Mouse (Mus musculus) urinary bladder, adult 18-20 months (tissue): Measurements from ENCODE around the gene Frmpd4.

Source experiments
- DNase-seq, 2 experiments: peaks; one replicate each; pipeline ENCODE4 v3.0.0; 2022; ENCODE audit warnings: low spot score in 2 of 2, mixed read lengths in 2 of 2

Frmpd4 gene

GRCm38 (mm10) chrX:168124043-168124442, 453.0 kb downstream of the Frmpd4 start:
- no peak for DNase-seq

DNA sequence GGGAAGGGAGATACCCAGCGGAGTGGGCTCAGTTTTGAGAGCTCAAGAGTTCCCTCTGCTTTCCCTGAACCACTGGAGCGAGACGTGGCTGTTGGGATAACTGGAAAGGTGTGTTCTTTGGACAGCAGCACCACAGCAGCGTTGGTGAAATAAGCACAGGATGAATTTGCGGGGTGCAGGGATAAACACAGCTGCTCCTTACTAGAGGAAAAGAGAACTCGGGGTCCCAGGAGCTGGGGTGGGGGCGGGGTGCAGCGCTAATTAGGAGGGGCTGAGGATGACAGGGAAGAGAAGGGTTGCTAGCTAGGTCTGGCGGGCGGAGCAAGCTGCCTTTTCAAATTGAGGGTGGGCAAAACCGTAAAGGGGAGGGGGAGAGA, 453.5 kb downstream of the Frmpd4 start:
- no peak for DNase-seq

DNA sequence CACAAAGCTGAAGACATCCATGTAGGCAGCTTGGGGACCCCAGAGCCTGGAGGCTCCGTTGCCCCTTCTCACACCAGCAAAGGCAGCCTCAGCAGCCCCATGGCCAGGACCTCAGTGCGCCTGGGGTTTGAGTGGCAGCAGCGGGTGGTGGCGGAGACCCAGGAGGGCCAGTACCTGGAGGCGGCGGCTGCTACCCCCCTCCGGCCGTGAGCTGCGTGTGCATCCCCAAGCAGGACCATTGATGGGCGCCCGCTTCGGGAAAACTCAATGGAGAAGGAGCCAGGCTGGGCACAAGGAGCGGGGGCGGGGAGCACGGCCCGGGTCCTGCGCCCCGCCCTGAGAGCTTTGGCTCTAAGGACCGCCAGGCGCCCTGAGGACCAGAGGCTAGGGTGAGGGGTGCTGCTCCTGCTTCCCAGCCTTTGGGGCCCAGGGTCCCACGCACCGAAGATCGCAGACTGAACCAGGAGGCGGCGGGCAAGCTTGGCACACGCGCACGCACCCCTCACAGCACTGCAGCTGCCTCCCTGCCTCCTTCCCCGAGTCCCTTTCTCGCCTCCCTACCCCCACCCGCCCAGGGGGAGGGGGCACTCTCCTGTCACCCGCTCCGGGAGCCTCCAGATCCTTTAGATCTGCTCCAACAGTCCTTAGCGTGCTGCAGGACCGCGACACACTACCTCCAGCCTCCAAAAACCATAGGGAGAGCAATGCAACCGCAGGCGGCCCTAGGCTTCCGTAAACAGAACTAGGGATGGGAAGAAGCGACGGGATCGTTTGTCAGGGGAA, 454.0 kb downstream of the Frmpd4 start:
- DNase-seq = no peak

DNA sequence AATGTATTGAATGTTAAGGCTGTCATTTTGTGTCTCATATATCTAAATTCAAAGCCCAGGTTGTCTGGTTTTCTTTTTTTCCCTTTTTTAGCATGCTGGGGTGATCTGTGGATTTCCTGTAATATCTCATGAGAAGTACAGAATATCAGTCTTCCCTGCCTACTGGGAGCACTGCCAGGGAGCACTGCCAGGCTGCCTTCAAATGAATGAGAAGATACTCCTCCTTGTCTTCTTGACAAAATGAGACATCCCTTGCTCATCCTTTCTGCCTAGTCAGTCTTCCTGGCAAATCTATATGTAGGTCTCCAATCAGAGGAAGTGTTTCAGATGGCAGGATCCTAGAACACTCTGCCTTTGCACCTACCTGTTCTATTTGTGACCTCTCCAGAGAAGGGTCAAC, 535.4 kb downstream of the Frmpd4 start:
- no peak for DNase-seq

GRCm38 (mm10) chrX:168020574-168021145, 556.4 kb downstream of the Frmpd4 start:
- no peak for DNase-seq

DNA sequence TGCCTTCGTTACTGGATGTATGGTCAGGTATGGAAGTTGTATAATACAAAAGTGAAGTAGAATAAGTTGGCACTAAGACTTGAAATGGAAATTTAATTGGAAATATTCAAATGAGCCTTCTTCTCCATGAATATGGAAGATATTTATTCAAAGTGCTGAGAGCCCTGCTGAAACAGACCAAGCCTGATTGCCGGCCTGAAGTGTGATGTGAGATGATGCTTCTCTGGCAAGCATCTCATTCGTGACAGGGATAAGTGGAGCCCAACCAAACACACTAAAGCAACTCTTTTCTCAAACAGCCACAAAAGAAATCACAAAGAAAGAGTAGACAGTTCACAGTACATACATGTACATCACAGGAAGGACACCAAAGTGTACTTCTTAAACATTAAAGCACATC, 559.2 kb downstream of the Frmpd4 start:
- DNase-seq = no peak

- no peak for DNase-seq
These were observed 592.2 kb downstream of the Frmpd4 start for GRCm38 (mm10) chrX:167984835-167985234.

DNA sequence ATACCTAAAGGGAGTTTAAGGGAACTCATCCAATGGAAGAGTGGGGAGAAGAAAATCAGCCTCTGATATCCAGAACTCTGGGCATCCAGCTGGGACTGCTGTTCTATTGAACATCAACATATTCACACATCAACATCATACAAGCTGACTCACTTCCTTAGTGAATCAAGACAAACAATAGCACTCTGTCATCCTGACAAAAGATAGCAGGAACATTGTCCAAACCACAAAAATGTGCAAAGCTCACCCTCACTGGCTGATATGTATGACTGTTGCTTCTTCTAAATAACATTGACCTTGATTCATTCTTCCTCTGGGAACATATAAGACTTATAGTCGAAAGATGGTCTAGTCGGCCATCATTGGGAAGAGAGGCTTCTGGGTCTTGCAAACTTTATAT, 625.8 kb downstream of the Frmpd4 start:
- no peak for DNase-seq

DNA sequence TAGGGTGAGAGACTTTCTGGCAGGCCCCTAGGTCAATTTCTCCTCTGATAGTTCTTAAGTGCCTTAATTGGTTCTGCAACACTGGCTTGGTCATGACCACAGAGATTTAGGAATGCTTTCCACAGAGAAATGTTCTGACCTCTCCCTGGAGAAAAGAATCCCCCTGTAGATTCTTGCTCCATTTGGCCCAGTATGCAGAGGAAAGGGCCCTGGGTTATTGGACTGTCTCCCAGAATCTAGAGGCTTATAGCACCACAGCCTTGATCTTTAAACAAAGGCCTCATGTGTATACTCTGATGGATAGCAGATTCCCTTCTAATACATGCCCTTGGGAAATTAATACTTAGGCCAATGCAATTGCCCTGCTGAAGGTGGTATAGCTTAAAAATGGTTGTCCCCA, 667.5 kb downstream of the Frmpd4 start:
- DNase-seq = no peak

- DNase-seq = no peak
These were observed 676.0 kb downstream of the Frmpd4 start for GRCm38 (mm10) chrX:167901046-167901445.

GRCm38 (mm10) chrX:167854821-167855220, 722.2 kb downstream of the Frmpd4 start:
- no peak for DNase-seq

GRCm38 (mm10) chrX:167832543-167832942, 744.5 kb downstream of the Frmpd4 start:
- DNase-seq = no peak

GRCm38 (mm10) chrX:167828456-167828855, 748.6 kb downstream of the Frmpd4 start:
- no peak for DNase-seq

GRCm38 (mm10) chrX:167817363-167817762, 759.7 kb downstream of the Frmpd4 start:
- peak in 1 of 2 experiments; percentile 0 for DNase-seq

- DNase-seq = no peak
These were observed 766.9 kb downstream of the Frmpd4 start for GRCm38 (mm10) chrX:167810120-167810519.

DNA sequence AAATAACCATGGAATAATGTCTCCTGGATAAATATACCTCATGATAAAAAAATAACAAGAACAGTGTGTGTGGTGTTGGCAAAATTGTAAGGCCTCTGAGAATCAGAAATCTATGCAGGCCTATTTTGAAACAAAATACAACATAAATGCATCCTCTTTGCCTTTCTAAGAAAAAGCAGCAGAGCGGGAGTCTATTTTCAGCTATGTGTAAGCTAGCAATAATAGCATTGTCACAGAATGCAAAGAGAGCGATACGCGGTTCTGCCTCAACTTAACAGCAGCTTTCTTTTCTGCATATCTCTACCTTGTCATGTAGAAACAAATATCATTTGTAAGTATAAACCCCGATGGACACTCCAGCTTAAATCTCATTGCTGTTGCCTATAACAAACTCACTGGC, 768.5 kb downstream of the Frmpd4 start:
- DNase-seq = no peak

DNA sequence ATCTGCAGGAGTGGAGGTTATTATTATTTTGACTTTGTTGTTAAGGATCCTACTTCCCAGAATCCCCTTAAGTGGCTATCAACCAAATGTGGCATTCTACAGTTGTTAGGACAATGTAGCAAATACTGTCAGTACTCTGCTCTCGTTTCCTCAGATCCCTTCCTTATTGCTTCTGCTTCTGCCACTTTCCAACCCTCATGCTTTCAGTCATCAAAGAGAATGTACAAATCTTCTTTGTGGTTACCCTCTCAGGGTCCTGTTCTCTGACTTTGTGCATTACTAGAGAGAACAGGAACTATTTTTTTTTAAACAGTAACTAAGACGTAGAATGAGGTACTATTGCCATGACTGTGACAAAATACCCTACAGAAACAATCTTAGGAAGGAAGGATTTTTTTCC, 788.3 kb downstream of the Frmpd4 start:
- DNase-seq = no peak

DNA sequence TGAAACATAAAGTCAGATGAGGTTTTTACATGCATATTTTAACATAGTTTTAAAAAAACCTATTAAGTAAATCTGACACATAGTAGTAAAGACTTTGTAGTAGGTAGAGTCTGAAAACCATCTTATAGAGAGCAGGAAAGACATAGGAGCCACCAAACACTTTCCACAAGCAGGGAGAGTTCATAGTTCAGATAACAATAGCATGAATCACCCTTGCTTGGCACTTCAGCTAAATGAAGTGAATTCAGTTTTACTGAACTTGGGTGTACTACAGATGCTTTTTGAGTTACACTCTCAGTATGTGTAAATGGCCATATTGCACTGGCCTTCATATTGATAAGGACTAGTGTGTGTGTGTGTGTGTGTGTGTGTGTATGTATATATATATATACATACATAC, 793.5 kb downstream of the Frmpd4 start:
- DNase-seq = no peak

DNA sequence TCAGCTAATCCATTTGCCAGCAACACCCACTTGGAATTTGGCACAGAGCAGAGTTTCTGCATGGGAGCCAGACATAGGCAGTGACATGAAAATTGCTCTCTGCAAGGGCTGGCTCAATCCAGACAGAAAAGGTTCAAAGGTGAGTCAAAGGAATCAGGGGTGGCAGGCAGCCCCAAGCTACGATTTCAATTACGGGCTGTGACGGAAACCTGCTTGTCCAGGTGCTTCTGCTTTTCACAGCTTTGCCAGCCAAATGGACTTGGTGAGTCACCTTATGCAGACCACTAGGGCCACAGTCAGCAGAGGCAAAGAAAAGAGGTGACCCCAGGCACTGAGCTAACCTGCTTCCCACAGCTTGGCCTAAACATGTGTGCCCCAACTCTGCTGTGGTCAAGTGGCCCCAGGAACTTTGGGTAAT, 857.5 kb downstream of the Frmpd4 start:
- no peak for DNase-seq

- DNase-seq = no peak
These were observed 857.9 kb downstream of the Frmpd4 start for GRCm38 (mm10) chrX:167719092-167719491.

DNA sequence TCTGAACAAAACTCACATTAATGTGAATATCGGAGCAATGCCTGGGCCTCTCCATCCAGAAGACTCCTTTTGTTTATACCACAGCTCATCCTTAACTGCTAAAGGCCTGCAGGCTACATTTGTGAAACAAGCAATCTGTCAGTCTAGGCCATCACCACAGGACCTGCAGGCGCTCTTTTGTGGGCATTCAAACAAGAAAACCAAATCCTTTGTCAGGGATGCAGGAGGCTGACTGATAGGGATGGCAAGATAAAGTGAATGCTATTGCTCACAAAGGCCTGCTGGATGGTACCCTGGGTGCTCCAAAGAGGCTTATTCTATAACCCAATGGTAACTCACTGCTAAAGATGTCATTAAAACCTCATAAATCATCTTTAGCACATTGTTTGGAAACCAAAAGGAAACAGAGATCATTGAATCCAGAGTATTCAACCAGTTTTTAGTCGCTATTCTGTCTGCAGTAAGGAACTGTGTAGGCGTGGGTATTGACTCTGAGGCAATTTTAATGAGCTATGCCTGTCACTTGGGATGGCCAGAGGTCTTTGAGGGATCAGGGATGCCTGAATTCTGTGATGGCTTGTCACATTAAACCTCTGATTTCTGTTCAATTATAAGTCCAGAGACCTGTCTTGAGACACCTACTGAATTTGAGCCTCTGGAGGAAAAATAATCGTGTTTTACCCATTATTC, 922.1 kb downstream of the Frmpd4 start:
- no peak for DNase-seq

DNA sequence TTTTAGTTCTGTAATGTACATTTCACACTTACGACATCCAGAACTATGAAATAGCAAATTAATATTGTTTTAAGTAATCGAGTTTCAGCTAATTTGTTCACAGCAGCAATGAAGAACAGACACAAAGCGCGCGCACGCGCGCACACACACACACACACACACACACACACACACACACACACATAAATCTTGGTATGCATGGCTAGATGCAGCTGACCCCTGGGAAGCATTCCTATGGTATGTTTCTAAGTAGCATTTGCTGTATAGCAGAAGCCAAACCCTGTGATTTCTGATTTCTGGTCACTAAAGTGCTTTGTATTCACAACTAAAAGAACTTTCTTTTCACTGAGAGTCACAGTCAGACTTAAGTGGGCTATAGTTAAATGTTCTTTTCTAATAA, 922.8 kb downstream of the Frmpd4 start:
- DNase-seq = no peak

DNA sequence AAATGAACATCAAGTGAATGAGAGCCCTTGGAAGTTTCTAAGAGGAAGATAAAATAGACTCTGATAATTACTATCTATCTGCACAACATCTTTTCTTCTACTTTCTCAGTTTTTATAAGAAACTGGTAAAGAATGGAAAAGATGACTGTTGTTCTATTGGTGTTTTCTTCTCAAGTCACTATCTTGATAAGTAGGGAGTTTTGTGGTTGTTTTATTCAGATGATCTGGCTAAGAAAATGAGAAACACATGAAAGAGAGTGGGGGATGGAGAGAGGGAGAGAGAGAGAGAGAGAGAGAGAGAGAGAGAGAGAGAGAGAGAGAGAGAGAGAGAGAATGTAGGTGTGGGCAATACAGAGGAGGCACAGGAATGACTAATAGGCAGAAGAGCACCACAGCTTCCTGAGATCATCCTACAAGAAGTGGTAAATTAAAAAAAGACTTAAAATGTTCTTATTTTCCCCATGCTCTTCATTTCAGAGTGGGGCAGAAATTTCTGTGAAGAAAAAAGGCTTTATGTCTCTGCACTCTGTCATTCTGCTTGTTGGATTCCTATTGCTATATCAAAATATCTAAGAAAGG, 979.3 kb downstream of the Frmpd4 start:
- DNase-seq = no peak
